Mouse (Mus musculus): ENCODE measurements around the gene Olfr463. TPM values are rescaled to one million over a fixed set of nuclear protein-coding genes. Genes with fewer than 3 reads are reported as not detected.

Gene Olfr463
- total RNA-seq, 1 experiment = not detected

GRCm38 (mm10) chr11:87846968-87847600 is 50.1 kb downstream of the Olfr463 start:
- Histone ChIP-seq H3K9ac (ENCODE audit: insufficient read depth, low read depth, low read length, poor library complexity, severe bottlenecking) (no peak overlapping the region), H3K4me1 (ENCODE audit: control insufficient read depth in 2 of 2, insufficient read depth in 2 of 2, low read length in 2 of 2, poor library complexity in 1 of 2) (peaks cover 5 to 13% of the 10 kb centered on the region in 2 experiments; a peak in 2 of 4 replicates), H3K36me3 (ENCODE audit: control insufficient read depth, insufficient read depth, low read length, poor library complexity, severe bottlenecking) (no peaks in the 10 kb centered on the region), H3K27ac (ENCODE audit: insufficient read depth, low read depth, low read length, poor library complexity, severe bottlenecking) (no peak overlapping the region), H3K9me3 (ENCODE audit: control insufficient read depth, insufficient read depth, low read depth, low read length) (no peaks in the 10 kb centered on the region), H3K4me3 (ENCODE audit: insufficient read depth in 1 of 2, low read depth in 1 of 2, low read length in 2 of 2, poor library complexity in 1 of 2, severe bottlenecking in 1 of 2) (peak overlapping the region in 1 of 2 experiments; percentile 48; a peak in 1 of 4 replicates)
- no peak for TF ChIP-seq ZC3H11A (IDR thresholded peaks at IDR 0.05; ENCODE audit: borderline replicate concordance, low read depth, low read length)
- no peak for TF ChIP-seq ZNF384 (IDR thresholded peaks at IDR 0.05; ENCODE audit: low read depth, low read length)
- TF ChIP-seq CHD2 (IDR thresholded peaks at IDR 0.05; ENCODE audit: low read depth, low read length) = no peak
- TF ChIP-seq MAFK (IDR thresholded peaks at IDR 0.05; ENCODE audit: insufficient read depth, low read depth, low read length) = no peak
- TF ChIP-seq HCFC1 (IDR thresholded peaks at IDR 0.05; ENCODE audit: borderline replicate concordance, insufficient read depth, low read length) = no peak
- DNase-seq (ENCODE audit: low read depth, low spot score) = peak; percentile 33
- in situ Hi-C loops (cut with MboI; ENCODE audit: low sequenced_read_pairs in 2 of 2, unreplicated experiment in 2 of 2) = no loop called here

Other genes starting within 250 kb of the Olfr463 start
- 1.1 and 1.2 TPM in 2 replicates for gene Rnf43, start 234.7 kb downstream of the Olfr463 start, total RNA-seq (2012; rRNA removed)
- 178 and 220 TPM in 2 replicates for gene Supt4a, start 159.8 kb downstream of the Olfr463 start, total RNA-seq (2012; rRNA removed)
- 1.8 and 5.2 TPM in 2 replicates for gene Tspoap1, start 136.8 kb downstream of the Olfr463 start, total RNA-seq (2012; rRNA removed)
- gene Mpo, start 103.8 kb downstream of the Olfr463 start, total RNA-seq (2012; rRNA removed) = not detected in 2 replicates
- gene Lpo, start 69.1 kb downstream of the Olfr463 start, total RNA-seq (2012; rRNA removed) = not detected in 2 replicates
- 14.2 and 21.1 TPM in 2 replicates for gene Mks1, start 44.2 kb downstream of the Olfr463 start, total RNA-seq (2012; rRNA removed)
- 0.31 and 0.53 TPM in 2 replicates for gene Epx, start 21.9 kb downstream of the Olfr463 start, total RNA-seq (2012; rRNA removed)
- gene Olfr462, start 5.1 kb downstream of the Olfr463 start, total RNA-seq (2012; rRNA removed) = not detected in 2 replicates
- gene Olfr464, start 23.6 kb upstream of the Olfr463 start, total RNA-seq (2012; rRNA removed) = not detected in 2 replicates
- gene Dynll2, start 90.1 kb upstream of the Olfr463 start, total RNA-seq (2012; rRNA removed) = 18.3 and 35.8 TPM in 2 replicates
- gene Srsf1, start 150.0 kb upstream of the Olfr463 start, total RNA-seq (2012; rRNA removed) = 369 and 432 TPM in 2 replicates
- 12.6 and 13.2 TPM in 2 replicates for gene Vezf1, start 170.9 kb upstream of the Olfr463 start, total RNA-seq (2012; rRNA removed)
- 8.0 and 8.7 TPM in 2 replicates for gene Cuedc1, start 200.7 kb upstream of the Olfr463 start, total RNA-seq (2012; rRNA removed)